Mouse (Mus musculus) kidney, postnatal 36 days (tissue): ENCODE measurements around the gene Gm10378.
"Not testable (repeated sequence)": the region's sequence is repeated elsewhere in the genome, so short reads cannot be mapped to it uniquely, and the experiment has no call there.

Experiments
- DNase-seq, 2 experiments: peaks; one replicate each; pipeline ENCODE4 v3.0.0; 2021 to 2022; ENCODE audit warnings: mixed read lengths in 2 of 2

Gm10378 gene

DNA sequence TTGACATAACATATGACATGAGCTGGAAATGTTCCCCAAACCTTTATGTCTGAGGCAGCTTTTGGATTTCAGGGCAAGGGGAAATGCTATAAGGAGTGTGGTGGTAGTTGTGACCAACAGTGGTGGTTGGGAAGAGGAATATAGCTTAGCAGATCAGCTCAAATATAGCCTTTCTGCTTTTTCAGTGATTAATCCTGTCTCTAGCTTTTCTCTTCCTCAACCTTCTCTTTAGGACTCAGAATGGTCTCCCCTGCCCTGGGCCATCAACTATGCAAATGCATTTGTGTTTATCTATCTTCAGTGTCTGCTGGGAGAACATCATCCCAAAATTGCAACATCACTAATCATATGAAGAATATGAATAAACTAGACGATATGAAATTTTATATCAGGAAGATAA, at the start of gene Gm10378:
Gm10378 (plus strand) TSS at position 301 of the 400 bp plus-strand sequence.
- DNase-seq, result not testable (repeated sequence)

- DNase-seq, result not testable (repeated sequence)
Observed at GRCm38 (mm10) chr14:42641817-42642216, 13.9 kb upstream of the Gm10378 start, which contains the start of gene Gm3633. Gene Gm3633 (minus strand): TSS chr14:42641917.
